Mouse (Mus musculus) forebrain, postnatal 0 days (tissue): ENCODE measurements around the gene Il12a. TPM values are rescaled to one million over a fixed set of nuclear protein-coding genes. Genes with fewer than 3 reads are reported as not detected.
"Not testable (repeated sequence)": the region's sequence is repeated elsewhere in the genome, so short reads cannot be mapped to it uniquely, and the experiment has no call there.

Source experiments
- ATAC-seq: fragments of 200-750 bp; cut with Nextera tagmentation; 2 replicates; pipeline ENCODE4 v1.8.0; 2017; ENCODE audit warnings: mild to moderate bottlenecking, moderate library complexity
- DNase-seq: peaks from one replicate; pipeline ENCODE4 v3.0.0-alpha.2; 2015
- H3K27ac ChIP-seq: fragments of 300-500 bp; sonication (generic); 2 replicates; pipeline ENCODE4 v1.5.1; 2014; ENCODE audit warnings: low read depth, mild to moderate bottlenecking, antibody characterized with exemption, low read length, moderate library complexity, mixed read lengths
- H3K27me3 ChIP-seq: fragments of 300-500 bp; sonication (generic); 2 replicates; pipeline ENCODE4 v1.6.1; 2014; ENCODE audit warnings: mild to moderate bottlenecking, low read length, mixed read lengths; ENCODE audit not compliant: insufficient read depth
- H3K36me3 ChIP-seq: fragments of 300-500 bp; sonication (generic); 2 replicates; pipeline ENCODE4 v1.6.1; 2014; ENCODE audit warnings: mild to moderate bottlenecking, moderate library complexity; ENCODE audit not compliant: insufficient read depth
- H3K4me1 ChIP-seq: fragments of 300-500 bp; sonication (generic); 2 replicates; pipeline ENCODE4 v1.6.1; 2014; ENCODE audit warnings: antibody characterized with exemption; ENCODE audit not compliant: insufficient read depth
- H3K4me2 ChIP-seq: fragments of 300-500 bp; sonication (generic); 2 replicates; pipeline ENCODE4 v1.6.1; 2014; ENCODE audit warnings: low read depth, mild to moderate bottlenecking, moderate library complexity
- H3K4me3 ChIP-seq: fragments of 300-500 bp; sonication (generic); 2 replicates; pipeline ENCODE4 v1.5.1; 2014; ENCODE audit warnings: low read depth, low read length, mixed read lengths
- H3K9ac ChIP-seq: fragments of 300-500 bp; sonication (generic); 2 replicates; pipeline ENCODE4 v1.6.1; 2014; ENCODE audit warnings: mild to moderate bottlenecking
- H3K9me3 ChIP-seq: fragments of 300-500 bp; sonication (generic); 2 replicates; pipeline ENCODE4 v1.6.1; 2016; ENCODE audit warnings: low read length
- CTCF ChIP-seq: sonication (generic); IDR thresholded peaks from 2 replicates; pipeline ENCODE4 v1.5.1; 2016; ENCODE audit warnings: antibody characterized with exemption, control low read depth, low read depth
- WGBS: fragments of 180-500 bp; shearing (Covaris S2); extraction: QIAGEN DNeasy Blood & Tissue Kit; methylation state at CpG from one replicate; pipeline ENCODE4 v1.1.7; 2014; 5-methylcytosine and 5-hydroxymethylcytosine counted together
- polyA plus RNA-seq: library from polyadenylated mRNA; unstranded; fragments of >200 nt; fragmentation: Nextera tagmentation; extraction: Ambion mirVana; gene quantifications from 2 replicates; pipeline ENCODE4 v1.2.1, GENCODE M21; 2015
- total RNA-seq: library from RNA; depleted of rRNA; stranded (reverse); fragments of >200 nt; gene quantifications from 2 replicates; pipeline ENCODE4 v1.2.3, GENCODE M21; 2014; rRNA removed

The Il12a gene
- total and polyA plus RNA-seq, 2 experiments from 2014 or later, result not detected

- 85% methylated on average over 7 of the region's 7 CpGs for WGBS
- no peak overlapping the region for H3K4me2 ChIP-seq
- no peak for TF ChIP-seq CTCF
- no peak overlapping the region for H3K9ac ChIP-seq
- H3K27ac ChIP-seq, result no peak overlapping the region
- ATAC-seq, result no peak
- no peaks in the 10 kb centered on the region for H3K4me1 ChIP-seq
- H3K4me3 ChIP-seq, result no peak overlapping the region
- H3K27me3 ChIP-seq, result no peaks in the 10 kb centered on the region
- H3K36me3 ChIP-seq, result no peaks in the 10 kb centered on the region
- no peak for DNase-seq
- H3K9me3 ChIP-seq, result no peaks in the 10 kb centered on the region
These were observed 51.5 kb downstream of the Il12a start for GRCm38 (mm10) chr3:68741955-68742354.

DNA sequence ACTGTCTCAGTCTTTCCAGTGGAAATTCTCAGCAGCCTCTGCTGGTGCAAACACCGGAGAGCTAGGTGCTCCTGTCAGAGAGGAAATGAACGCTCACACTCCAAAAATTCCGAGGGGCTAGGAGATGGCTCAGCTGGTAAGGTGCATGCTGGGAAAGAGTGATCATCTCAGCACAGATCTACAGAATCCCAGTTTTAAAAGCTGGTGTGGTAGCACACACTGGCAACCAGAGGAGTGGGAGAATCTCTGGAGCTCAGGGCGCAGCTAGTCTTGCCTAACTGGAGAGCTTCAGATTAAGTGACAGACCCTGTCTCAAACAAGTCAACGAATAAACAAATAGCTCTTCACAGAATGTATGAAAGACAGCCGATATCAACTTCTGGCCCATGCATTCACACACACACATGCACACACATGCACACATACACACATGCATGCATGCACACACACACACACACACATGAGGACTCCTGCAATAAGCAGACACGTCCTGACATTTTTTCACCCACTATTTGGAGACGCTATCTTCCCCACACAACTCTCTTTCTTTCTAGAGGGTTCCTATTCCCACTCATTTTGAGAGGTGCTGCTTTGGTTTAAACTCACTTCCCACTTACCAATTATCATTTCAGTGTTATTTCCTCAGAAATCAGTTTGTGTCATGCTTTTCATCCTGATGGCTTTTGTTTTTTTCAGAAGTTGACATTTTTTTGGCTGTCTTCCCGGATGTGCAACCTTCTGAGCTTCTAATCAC is 52.5 kb downstream of the Il12a start:
- Histone ChIP-seq H3K9ac (no peak overlapping the region), H3K27me3 (no peaks in the 10 kb centered on the region), H3K4me3 (no peak overlapping the region), H3K9me3 (no peaks in the 10 kb centered on the region), H3K4me1 (no peaks in the 10 kb centered on the region), H3K27ac (peak overlapping the region; percentile 62; the same call in 1 of the 2 replicates), H3K4me2 (no peak overlapping the region), H3K36me3 (no peaks in the 10 kb centered on the region)
- ATAC-seq, result peak; percentile 86
- no peak for TF ChIP-seq CTCF
- DNase-seq, result peak; percentile 67
- 57% methylated on average over 9 of the region's 9 CpGs for WGBS

DNA sequence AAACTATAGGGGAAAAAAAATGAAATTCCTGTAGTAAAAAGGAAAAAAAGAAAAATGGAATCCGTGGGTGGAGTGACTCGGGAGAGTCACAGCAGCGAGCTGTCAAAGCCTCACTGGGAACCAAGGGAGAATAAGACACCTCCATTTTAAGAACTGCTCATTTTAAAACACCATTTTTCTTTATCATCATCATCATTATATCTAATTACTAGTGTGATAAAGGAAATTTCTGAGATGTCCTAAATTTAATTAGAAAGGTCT is 53.0 kb downstream of the Il12a start:
- ATAC-seq (peak; percentile 82), DNase-seq (no peak)
- no peak for TF ChIP-seq CTCF
- Histone ChIP-seq H3K4me1 (no peaks in the 10 kb centered on the region), H3K9ac (no peak overlapping the region), H3K27ac (no peak overlapping the region; the same call in 1 of the 2 replicates), H3K27me3 (no peaks in the 10 kb centered on the region), H3K36me3 (no peaks in the 10 kb centered on the region), H3K4me2 (no peak overlapping the region), H3K4me3 (no peak overlapping the region), H3K9me3 (no peaks in the 10 kb centered on the region)
- WGBS, result 19% methylated on average over 3 of the region's 3 CpGs

DNA sequence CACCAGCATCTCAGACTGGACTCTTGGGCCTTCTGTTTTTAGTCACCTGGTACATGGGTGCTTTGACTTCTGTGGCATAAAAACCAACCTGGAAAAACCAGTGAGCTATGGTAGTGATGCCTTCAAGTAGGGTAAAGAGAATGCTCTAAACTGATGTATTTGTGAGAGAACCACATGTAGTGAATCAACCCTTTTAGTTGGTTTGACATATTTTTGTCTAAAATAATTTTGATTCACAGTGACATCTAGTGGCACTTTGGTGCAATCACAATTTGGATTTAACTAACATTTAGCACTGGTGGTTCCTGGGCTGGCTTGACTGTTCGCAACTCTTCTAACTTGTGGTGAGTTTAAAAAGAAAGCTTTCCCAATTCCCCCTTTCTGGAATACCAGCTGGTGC is 53.7 kb downstream of the Il12a start:
- 76% methylated on average over 1 of the region's 1 CpGs for WGBS
- H3K36me3 ChIP-seq, result no peaks in the 10 kb centered on the region
- no peak overlapping the region for H3K9ac ChIP-seq
- peak overlapping the region; percentile 46 for H3K27ac ChIP-seq
- no peak overlapping the region for H3K4me3 ChIP-seq
- DNase-seq (peak; percentile 83), ATAC-seq (peak; percentile 70)
- H3K4me1 ChIP-seq, result no peaks in the 10 kb centered on the region
- TF ChIP-seq CTCF, result peak; percentile 63
- no peaks in the 10 kb centered on the region for H3K27me3 ChIP-seq
- H3K4me2 ChIP-seq, result no peak overlapping the region
- no peaks in the 10 kb centered on the region for H3K9me3 ChIP-seq

GRCm38 (mm10) chr3:68745033-68745432 is 54.6 kb downstream of the Il12a start:
- no peaks in the 10 kb centered on the region for H3K9me3 ChIP-seq
- TF ChIP-seq CTCF, result no peak
- H3K4me2 ChIP-seq, result no peak overlapping the region
- no peaks in the 10 kb centered on the region for H3K4me1 ChIP-seq
- no peak overlapping the region for H3K27ac ChIP-seq
- 90% methylated on average over 5 of the region's 5 CpGs for WGBS
- no peak overlapping the region for H3K9ac ChIP-seq
- no peak overlapping the region for H3K4me3 ChIP-seq
- no peaks in the 10 kb centered on the region for H3K27me3 ChIP-seq
- DNase-seq (no peak), ATAC-seq (no peak)
- no peaks in the 10 kb centered on the region for H3K36me3 ChIP-seq

- not testable (repeated sequence) for H3K4me2 ChIP-seq, H3K4me3 ChIP-seq, H3K9ac ChIP-seq, ATAC-seq, H3K27ac ChIP-seq, DNase-seq, H3K9me3 ChIP-seq, H3K27me3 ChIP-seq, H3K36me3 ChIP-seq, H3K4me1 ChIP-seq
- 92% methylated on average over 4 of the region's 4 CpGs for WGBS
These were observed 55.8 kb downstream of the Il12a start for GRCm38 (mm10) chr3:68746282-68746681.

Other genes with a start within 250 kb of the Il12a start
- 9.8 and 13.4 TPM in 2 replicates for gene 1110032F04Rik, start 178.9 kb downstream of the Il12a start, total RNA-seq
- gene 1110032F04Rik, start 178.9 kb downstream of the Il12a start, polyA plus RNA-seq, result 2.5 and 2.6 TPM in 2 replicates